Mouse (Mus musculus) small intestine, adult 2 months (tissue): ENCODE data around the gene Rab44. TPM values are rescaled to one million over a fixed set of nuclear protein-coding genes. Genes with fewer than 3 reads are reported as not detected.

Source experiments
- H3K27ac ChIP-seq: fragments of 200-500 bp; 2 replicates; pipeline ENCODE4 v1.5.1; 2012; ENCODE audit warnings: low read depth, low read length, control low read depth, inconsistent platforms; ENCODE audit not compliant: insufficient read depth
- H3K27me3 ChIP-seq: fragments of 200-500 bp; 2 replicates; pipeline ENCODE4 v1.6.1; 2012; ENCODE audit warnings: mild to moderate bottlenecking, moderate library complexity, low read length, inconsistent platforms; ENCODE audit not compliant: control insufficient read depth, insufficient read depth
- H3K36me3 ChIP-seq: fragments of 200-500 bp; 2 replicates; pipeline ENCODE4 v1.6.1; 2012; ENCODE audit warnings: mild to moderate bottlenecking, low read length, control low read depth, inconsistent platforms; ENCODE audit not compliant: control insufficient read depth, insufficient read depth
- H3K4me1 ChIP-seq: fragments of 200-500 bp; 2 replicates; pipeline ENCODE4 v1.6.1; 2012; ENCODE audit warnings: low read length, inconsistent platforms, mixed read lengths; ENCODE audit not compliant: control insufficient read depth, insufficient read depth, insufficient read length
- H3K4me3 ChIP-seq: fragments of 200-500 bp; 2 replicates; pipeline ENCODE4 v1.5.1; 2012; ENCODE audit warnings: low read depth, mild to moderate bottlenecking, control low read depth, inconsistent platforms, low read length, moderate library complexity
- CTCF ChIP-seq: fragments of 200-500 bp; IDR thresholded peaks from 2 replicates; pipeline ENCODE4 v1.5.1; 2012; ENCODE audit warnings: low read depth, mild to moderate bottlenecking, control low read depth, inconsistent platforms, low read length, moderate library complexity, mixed read lengths; ENCODE audit not compliant: insufficient replicate concordance, insufficient read length; ENCODE audit errors: extremely low read depth
- POLR2A ChIP-seq: fragments of 200-500 bp; IDR thresholded peaks from 2 replicates; pipeline ENCODE4 v1.6.1; 2012; ENCODE audit warnings: low read depth, mild to moderate bottlenecking, control low read depth, inconsistent platforms, low read length, moderate library complexity
- WGBS: fragments of 180-500 bp; shearing (Covaris S2); methylation state at CpG from one replicate; pipeline ENCODE4 v1.1.7; 2018; 5-methylcytosine and 5-hydroxymethylcytosine counted together
- polyA plus RNA-seq: library from polyadenylated mRNA; depleted of rRNA; stranded (reverse); fragments of >200 nt; gene quantifications from 2 replicates; pipeline ENCODE4 v1.2.3, GENCODE M21; 2012

Gene Rab44
- polyA plus RNA-seq, 1 experiment: 0.37 TPM

- H3K27ac ChIP-seq: no peak overlapping the region
- TF ChIP-seq POLR2A (no peak), CTCF (no peak)
- H3K4me1 ChIP-seq: peaks cover 15% of the 10 kb centered on the region
- no peaks in the 10 kb centered on the region for H3K36me3 ChIP-seq
- 40% methylated on average over 16 of the region's 16 CpGs for WGBS
- no peaks in the 10 kb centered on the region for H3K27me3 ChIP-seq
- no peak overlapping the region for H3K4me3 ChIP-seq
Observed at GRCm38 (mm10) chr17:29159743-29160455, 46.0 kb downstream of the Rab44 start.

GRCm38 (mm10) chr17:29162334-29162733 lies 48.4 kb downstream of the Rab44 start:
- 93% methylated on average over 13 of the region's 13 CpGs for WGBS
- Histone ChIP-seq H3K4me3 (no peak overlapping the region), H3K27ac (no peak overlapping the region), H3K4me1 (peaks cover 32% of the 10 kb centered on the region), H3K27me3 (no peaks in the 10 kb centered on the region), H3K36me3 (no peaks in the 10 kb centered on the region)
- TF ChIP-seq POLR2A (no peak), CTCF (no peak)

- Histone ChIP-seq H3K27ac (no peak overlapping the region), H3K36me3 (no peaks in the 10 kb centered on the region), H3K4me1 (peaks cover 43% of the 10 kb centered on the region), H3K4me3 (no peak overlapping the region), H3K27me3 (no peaks in the 10 kb centered on the region)
- TF ChIP-seq POLR2A: no peak
- TF ChIP-seq CTCF: no peak
- WGBS: 6% methylated on average over 17 of the region's 17 CpGs
Observed at GRCm38 (mm10) chr17:29164469-29165111, 50.6 kb downstream of the Rab44 start.

GRCm38 (mm10) chr17:29165452-29165851 lies 51.5 kb downstream of the Rab44 start:
- TF ChIP-seq POLR2A: no peak
- no peak for TF ChIP-seq CTCF
- H3K36me3 ChIP-seq: no peaks in the 10 kb centered on the region
- H3K27ac ChIP-seq: no peak overlapping the region
- WGBS: 20% methylated on average over 6 of the region's 6 CpGs
- H3K27me3 ChIP-seq: no peaks in the 10 kb centered on the region
- H3K4me3 ChIP-seq: no peak overlapping the region
- H3K4me1 ChIP-seq: peaks cover 35% of the 10 kb centered on the region

- Histone ChIP-seq H3K27ac (no peak overlapping the region), H3K36me3 (no peaks in the 10 kb centered on the region), H3K4me1 (peaks cover 35% of the 10 kb centered on the region), H3K4me3 (no peak overlapping the region), H3K27me3 (no peaks in the 10 kb centered on the region)
- 23% methylated on average over 8 of the region's 8 CpGs for WGBS
- no peak for TF ChIP-seq CTCF
- no peak for TF ChIP-seq POLR2A
Observed at GRCm38 (mm10) chr17:29165967-29166578, 52.1 kb downstream of the Rab44 start.

GRCm38 (mm10) chr17:29167371-29167770 lies 53.4 kb downstream of the Rab44 start:
- no peak for TF ChIP-seq CTCF
- TF ChIP-seq POLR2A: no peak
- Histone ChIP-seq H3K36me3 (no peaks in the 10 kb centered on the region), H3K4me3 (no peak overlapping the region), H3K27me3 (no peaks in the 10 kb centered on the region), H3K27ac (no peak overlapping the region), H3K4me1 (peaks cover 35% of the 10 kb centered on the region)
- WGBS: 46% methylated on average over 6 of the region's 6 CpGs

- no peak overlapping the region for H3K27ac ChIP-seq
- 90% methylated on average over 4 of the region's 4 CpGs for WGBS
- no peaks in the 10 kb centered on the region for H3K27me3 ChIP-seq
- H3K4me1 ChIP-seq: peaks cover 35% of the 10 kb centered on the region
- TF ChIP-seq CTCF: no peak
- no peak for TF ChIP-seq POLR2A
- no peaks in the 10 kb centered on the region for H3K36me3 ChIP-seq
- no peak overlapping the region for H3K4me3 ChIP-seq
Observed at GRCm38 (mm10) chr17:29168438-29168837, 54.5 kb downstream of the Rab44 start.
